Mouse (Mus musculus): ENCODE data around the gene Pkmyt1.
A peak's percentile ranks its signal among the peaks of the same experiment; 100 is the strongest.

Pkmyt1 gene

GRCm38 (mm10) chr17:23748631-23749391 is 22.7 kb downstream of the Pkmyt1 start:
- peak; percentile 89 for DNase-seq

GRCm38 (mm10) chr17:23749400-23750191 is 23.5 kb downstream of the Pkmyt1 start:
- DNase-seq, result no peak

- no peak for DNase-seq
These were observed 29.6 kb downstream of the Pkmyt1 start for GRCm38 (mm10) chr17:23755689-23756088.

- DNase-seq, result no peak
These were observed 31.4 kb downstream of the Pkmyt1 start for GRCm38 (mm10) chr17:23757581-23757980.

GRCm38 (mm10) chr17:23758801-23759200 is 32.7 kb downstream of the Pkmyt1 start:
- DNase-seq, result no peak

- DNase-seq, result no peak
These were observed 34.1 kb downstream of the Pkmyt1 start for GRCm38 (mm10) chr17:23760231-23760630.

GRCm38 (mm10) chr17:23761155-23761554 is 35.0 kb downstream of the Pkmyt1 start:
- no peak for DNase-seq

- no peak for DNase-seq
These were observed 36.8 kb downstream of the Pkmyt1 start for GRCm38 (mm10) chr17:23762976-23763375.

- DNase-seq, result no peak
These were observed 44.4 kb downstream of the Pkmyt1 start for GRCm38 (mm10) chr17:23770493-23770892.

GRCm38 (mm10) chr17:23770896-23771283 is 44.8 kb downstream of the Pkmyt1 start:
- DNase-seq, result no peak

- DNase-seq, result peak; percentile 100
These were observed 45.4 kb downstream of the Pkmyt1 start, which contains the start of gene Flywch1 for GRCm38 (mm10) chr17:23771284-23772218. Flywch1 (minus strand) TSS chr17:23771602.

- DNase-seq, result peak; percentile 63
These were observed 46.1 kb downstream of the Pkmyt1 start for GRCm38 (mm10) chr17:23772219-23772556.

GRCm38 (mm10) chr17:23773676-23774075 is 47.5 kb downstream of the Pkmyt1 start:
- DNase-seq, result no peak

- DNase-seq, result peak; percentile 87
These were observed 48.0 kb downstream of the Pkmyt1 start for GRCm38 (mm10) chr17:23774090-23774489.

GRCm38 (mm10) chr17:23776216-23776615 is 50.1 kb downstream of the Pkmyt1 start:
- no peak for DNase-seq

- DNase-seq, result no peak
These were observed 51.0 kb downstream of the Pkmyt1 start for GRCm38 (mm10) chr17:23777141-23777540.

- no peak for DNase-seq
These were observed 52.3 kb downstream of the Pkmyt1 start for GRCm38 (mm10) chr17:23778447-23778846.

- DNase-seq, result no peak
These were observed 57.2 kb downstream of the Pkmyt1 start for GRCm38 (mm10) chr17:23783352-23783751.

GRCm38 (mm10) chr17:23785561-23786471 is 59.7 kb downstream of the Pkmyt1 start, which contains the start of gene Flywch2:
Flywch2 (minus strand) TSS chr17:23786081.
- peak; percentile 98 for DNase-seq
